Mouse (Mus musculus) E14TG2a.4 (cell line): ENCODE data around the gene Prlhr.
A peak's percentile ranks its signal among the peaks of the same experiment; 100 is the strongest.

ENCODE experiments used
- H3K27me3 ChIP-seq: 2 replicates; pipeline ENCODE4 v1.6.1; 2014; ENCODE audit warnings: low read length, control low read depth; ENCODE audit not compliant: insufficient read depth
- H3K36me3 ChIP-seq: 2 replicates; pipeline ENCODE4 v1.6.1; 2014; ENCODE audit warnings: low read length, control low read depth; ENCODE audit not compliant: insufficient read depth
- H3K4me1 ChIP-seq: replicated peaks from 2 replicates; pipeline ENCODE4 v1.6.1; 2014; ENCODE audit warnings: low read depth, low read length, control low read depth
- H3K4me3 ChIP-seq: replicated peaks from 2 replicates; pipeline ENCODE4 v1.5.1; 2014; ENCODE audit warnings: mild to moderate bottlenecking, low read length
- H3K9me3 ChIP-seq: 2 replicates; pipeline ENCODE4 v1.6.1; 2014; ENCODE audit warnings: low read length, control low read depth
- CTCF ChIP-seq: conservative IDR thresholded peaks from 2 replicates; pipeline ENCODE4 v1.5.1; 2014; ENCODE audit warnings: low read length
- NANOG ChIP-seq: IDR thresholded peaks from 2 replicates; pipeline ENCODE4 v1.6.1; 2014; ENCODE audit warnings: borderline replicate concordance, low read length, mixed read lengths
- POU5F1 ChIP-seq: IDR thresholded peaks from 2 replicates; pipeline ENCODE4 v1.6.1; 2014; ENCODE audit warnings: low read length, borderline replicate concordance

The Prlhr gene

DNA sequence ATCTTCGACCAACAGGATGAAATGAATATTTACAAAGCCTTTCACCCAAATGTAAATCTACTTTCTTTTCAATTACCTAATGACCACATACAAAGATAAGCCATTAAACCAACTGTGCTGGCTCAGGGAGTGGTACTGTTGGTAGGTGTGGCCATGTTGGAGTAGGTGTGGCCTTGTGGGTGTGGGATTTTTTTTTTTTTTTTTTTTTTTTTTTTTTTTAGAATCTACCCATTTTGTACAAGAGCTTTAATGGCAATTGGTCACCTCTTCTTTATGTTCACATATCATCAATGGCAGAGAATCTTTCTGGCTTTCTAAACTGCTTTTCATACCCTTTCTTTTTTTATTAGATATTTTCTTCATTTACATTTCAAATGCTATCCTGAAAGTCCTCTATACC, 12.3 kb downstream of the Prlhr start:
- Histone ChIP-seq H3K36me3 (no peaks in the 10 kb centered on the region), H3K4me3 (no peak overlapping the region), H3K9me3 (no peaks in the 10 kb centered on the region), H3K4me1 (no peaks in the 10 kb centered on the region), H3K27me3 (no peaks in the 10 kb centered on the region)
- no peak for TF ChIP-seq POU5F1
- no peak for TF ChIP-seq CTCF

DNA sequence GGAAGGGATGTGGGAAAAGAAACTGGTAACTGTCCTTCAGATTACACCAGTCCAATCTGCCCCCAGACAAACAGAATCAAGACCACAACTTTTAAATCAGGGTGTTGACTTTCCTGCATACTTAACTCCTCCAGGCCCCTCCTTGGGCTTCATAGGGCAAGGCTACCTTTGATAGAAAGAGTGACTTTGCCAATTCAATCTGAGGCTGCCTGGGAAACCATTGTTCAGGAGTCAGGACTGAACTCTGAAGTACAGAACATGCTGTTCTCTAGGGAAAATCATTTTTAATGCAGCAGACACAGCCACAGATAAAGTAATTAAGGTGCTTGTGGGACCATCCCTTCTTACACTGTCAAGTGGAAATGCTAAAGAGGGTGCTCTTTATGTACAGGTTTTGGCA, 27.6 kb downstream of the Prlhr start:
- Histone ChIP-seq H3K36me3 (no peaks in the 10 kb centered on the region), H3K27me3 (no peaks in the 10 kb centered on the region), H3K4me3 (no peak overlapping the region), H3K9me3 (peaks cover 12% of the 10 kb centered on the region; the same call in 1 of the 2 replicates), H3K4me1 (no peaks in the 10 kb centered on the region)
- TF ChIP-seq POU5F1 (no peak), CTCF (no peak), NANOG (no peak)

DNA sequence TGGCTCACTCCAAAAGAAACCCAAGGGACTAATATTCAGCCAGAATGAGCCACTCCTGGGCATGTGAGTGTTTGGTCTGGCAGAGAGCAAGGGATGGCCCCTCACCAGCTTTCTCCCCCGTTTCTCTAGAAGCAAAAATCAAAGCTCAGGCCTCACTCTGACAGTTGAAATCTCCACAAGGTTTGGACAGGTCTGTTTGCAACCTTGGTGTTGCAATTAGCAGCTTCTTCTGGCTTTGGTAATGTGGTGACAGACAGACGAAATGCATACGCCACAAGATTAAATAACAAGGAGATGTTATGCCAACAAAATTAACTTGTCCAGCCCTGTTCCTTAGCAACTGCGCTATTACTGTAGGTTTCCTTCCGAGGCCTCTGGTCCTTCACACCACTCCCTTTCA, 28.0 kb downstream of the Prlhr start:
- TF ChIP-seq NANOG (no peak), CTCF (no peak), POU5F1 (no peak)

GRCm38 (mm10) chr19:60437566-60438241, 30.4 kb downstream of the Prlhr start:
- Histone ChIP-seq H3K4me1 (no peaks in the 10 kb centered on the region), H3K4me3 (no peak overlapping the region), H3K27me3 (no peaks in the 10 kb centered on the region), H3K36me3 (no peaks in the 10 kb centered on the region), H3K9me3 (peaks cover 12% of the 10 kb centered on the region; the same call in 1 of the 2 replicates)
- TF ChIP-seq NANOG (no peak), POU5F1 (no peak), CTCF (peak; percentile 67)

More for the DNA sequence above, 28.0 kb downstream of the Prlhr start:
- Histone ChIP-seq H3K4me3 (no peak overlapping the region), H3K27me3 (no peaks in the 10 kb centered on the region), H3K4me1 (no peaks in the 10 kb centered on the region), H3K9me3 (peaks cover 12% of the 10 kb centered on the region; the same call in 1 of the 2 replicates), H3K36me3 (no peaks in the 10 kb centered on the region)

- H3K36me3 ChIP-seq, result no peaks in the 10 kb centered on the region
- H3K9me3 ChIP-seq, result no peaks in the 10 kb centered on the region
- no peak overlapping the region for H3K4me3 ChIP-seq
- TF ChIP-seq POU5F1 (no peak), NANOG (no peak), CTCF (no peak)
- no peaks in the 10 kb centered on the region for H3K4me1 ChIP-seq
- no peaks in the 10 kb centered on the region for H3K27me3 ChIP-seq
Observed at GRCm38 (mm10) chr19:60432347-60433129, 35.6 kb downstream of the Prlhr start.

DNA sequence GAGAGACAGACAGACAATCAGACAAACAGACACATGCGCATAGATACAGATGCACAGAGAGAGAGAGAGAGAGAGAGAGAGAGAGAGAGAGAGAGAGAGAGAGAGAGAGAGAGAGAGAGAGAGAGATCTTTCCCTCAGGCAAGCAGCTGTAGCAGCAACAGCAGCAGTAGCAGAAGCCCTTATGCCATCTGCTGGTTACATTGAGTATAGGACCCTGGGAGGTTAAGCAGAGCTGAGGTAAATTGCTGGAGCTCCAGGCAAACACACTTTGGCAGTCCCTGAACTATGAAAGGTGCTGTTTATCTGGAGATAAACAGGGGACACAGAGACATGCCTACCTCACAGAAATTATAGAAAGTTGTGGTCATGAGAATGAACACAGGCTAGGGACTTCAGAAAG, 50.5 kb downstream of the Prlhr start:
- H3K4me1 ChIP-seq, result no peaks in the 10 kb centered on the region
- TF ChIP-seq CTCF, result peak; percentile 46
- no peak for TF ChIP-seq NANOG

More for the DNA sequence above, 50.5 kb downstream of the Prlhr start:
- Histone ChIP-seq H3K36me3 (no peaks in the 10 kb centered on the region), H3K9me3 (no peaks in the 10 kb centered on the region), H3K4me3 (no peak overlapping the region), H3K27me3 (no peaks in the 10 kb centered on the region)
